Mouse (Mus musculus) kidney, adult 18-20 months (tissue): Measurements from ENCODE around the gene Wdr74.

Experiments used
- DNase-seq: peaks from one replicate; pipeline ENCODE4 v3.0.0; 2021

Gene Wdr74

DNA sequence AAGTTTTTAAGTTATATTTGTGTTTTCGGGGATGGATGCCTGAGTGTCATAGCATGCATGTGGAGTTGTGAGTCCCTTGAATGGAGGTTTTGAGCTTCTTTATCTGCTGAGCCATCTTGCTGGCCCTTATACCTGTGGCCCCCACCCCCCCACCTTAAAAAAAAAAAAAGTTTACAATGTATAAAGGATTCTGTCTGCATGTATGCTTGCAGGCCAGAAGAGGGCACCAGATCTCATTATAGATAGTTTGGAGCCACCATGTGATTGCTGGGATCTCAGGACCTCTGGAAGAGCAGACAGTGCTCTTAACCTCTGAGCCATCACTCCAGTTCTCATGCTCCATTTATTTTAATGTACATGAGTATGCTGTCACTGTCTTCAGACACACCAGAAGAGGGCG lies 11.7 kb downstream of the Wdr74 start:
- DNase-seq: no peak

DNA sequence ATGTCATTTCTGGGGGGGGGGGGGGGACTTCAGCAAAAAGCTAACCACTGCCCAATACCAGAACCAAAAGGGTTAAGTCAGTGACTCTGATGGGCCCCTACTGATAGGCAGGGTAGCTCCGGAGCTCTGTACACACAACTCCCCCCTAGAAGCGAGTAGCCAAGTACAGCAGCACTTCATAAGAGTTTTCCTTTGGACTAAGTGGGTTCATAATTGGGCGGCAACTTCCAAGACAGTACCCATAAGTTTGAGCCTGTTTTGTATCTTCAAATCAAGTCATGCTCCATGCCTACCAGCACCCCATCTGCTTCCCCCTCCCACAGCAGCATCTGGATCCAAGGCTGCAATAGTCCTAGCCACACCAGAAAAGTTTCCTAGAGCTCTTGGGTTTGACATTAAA lies 20.0 kb downstream of the Wdr74 start:
- DNase-seq: no peak

DNA sequence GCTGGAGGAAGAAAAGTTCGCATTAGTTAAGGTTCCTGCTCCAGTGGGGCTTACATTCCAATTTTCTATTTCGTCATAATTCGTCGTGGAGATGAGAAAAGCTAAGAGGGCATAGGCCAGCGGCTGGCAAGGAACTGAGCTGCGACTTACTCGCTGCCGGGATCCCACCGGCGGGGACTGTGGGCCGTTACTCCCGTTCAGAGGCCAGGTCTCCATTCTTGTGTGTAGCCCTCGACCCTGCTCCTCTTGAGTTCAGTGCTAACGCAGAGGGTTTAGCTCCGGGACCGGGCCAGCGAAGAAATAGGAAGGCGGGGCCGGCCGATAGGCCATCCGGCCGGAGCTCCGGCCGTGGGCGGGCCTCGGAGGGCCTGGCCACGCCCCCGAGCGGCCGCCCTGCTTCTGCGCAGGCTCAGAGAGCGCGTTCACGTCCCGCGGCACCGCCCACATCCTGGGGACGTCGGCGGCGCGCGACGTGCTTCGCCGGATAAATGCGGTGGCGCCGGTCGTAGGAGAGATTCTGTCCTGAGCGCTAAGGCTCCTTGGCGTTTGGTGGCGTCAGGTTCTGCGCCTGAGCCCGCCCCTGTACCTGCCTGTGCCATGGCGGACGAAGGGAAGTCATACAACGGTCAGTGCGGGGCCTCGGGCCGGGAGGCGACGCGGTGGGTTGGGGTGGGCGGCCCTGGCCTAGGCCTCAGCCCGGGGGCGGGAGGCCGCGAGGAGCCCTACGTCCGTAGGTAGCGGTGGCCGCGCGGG lies 21.2 kb downstream of the Wdr74 start, which contains the start of gene Nxf1:
Gene Nxf1 (plus strand): TSS at position 439 of the 753 bp plus-strand sequence.
- DNase-seq: peak; percentile 94

DNA sequence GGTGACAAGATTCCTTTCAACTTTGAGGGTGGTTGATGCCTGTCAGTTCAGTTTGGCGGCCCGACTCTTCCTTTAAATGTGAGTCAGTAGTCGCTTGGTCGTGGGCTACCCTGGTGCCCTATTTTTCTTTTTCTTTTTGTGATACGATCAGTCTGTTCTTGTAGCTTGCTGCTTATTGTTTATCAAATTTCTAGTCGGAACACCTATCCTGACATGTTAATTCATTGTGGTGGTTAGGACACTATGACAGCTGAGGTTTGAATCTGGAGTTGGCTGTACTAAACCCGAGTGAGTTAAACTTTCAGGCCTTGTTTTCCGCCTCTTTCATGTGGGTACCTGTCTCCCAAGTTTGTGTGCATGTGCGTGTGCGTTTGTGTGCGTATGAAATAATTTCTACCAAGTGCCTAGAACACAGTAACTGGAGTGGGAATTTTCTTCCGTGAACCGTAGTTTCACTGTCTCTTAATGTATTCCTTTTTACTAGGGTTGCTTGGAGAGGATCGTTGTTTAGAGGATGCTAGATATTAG lies 21.9 kb downstream of the Wdr74 start:
- no peak for DNase-seq

- no peak for DNase-seq
These were observed 23.3 kb downstream of the Wdr74 start for GRCm38 (mm10) chr19:8758899-8759298.

GRCm38 (mm10) chr19:8760757-8761156 lies 25.1 kb downstream of the Wdr74 start:
- no peak for DNase-seq

DNA sequence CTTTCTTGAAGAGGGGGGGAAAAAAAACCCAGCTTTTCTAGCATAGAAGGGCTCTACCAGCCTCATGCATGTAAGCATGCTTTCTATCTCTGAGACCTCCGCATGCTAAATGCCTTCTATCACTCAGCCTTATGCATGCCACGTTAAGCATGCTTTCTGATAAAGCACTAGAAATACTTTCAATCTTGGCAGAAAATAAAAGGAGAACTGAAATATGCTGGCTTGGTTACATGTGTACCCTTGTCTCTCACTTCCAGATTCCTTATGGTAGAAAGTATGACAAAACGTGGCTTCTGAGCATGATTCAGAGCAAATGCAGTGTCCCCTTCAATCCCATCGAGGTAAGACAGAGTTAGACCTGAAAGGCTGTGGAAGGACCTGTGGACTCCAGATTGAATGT lies 27.6 kb downstream of the Wdr74 start:
- no peak for DNase-seq

DNA sequence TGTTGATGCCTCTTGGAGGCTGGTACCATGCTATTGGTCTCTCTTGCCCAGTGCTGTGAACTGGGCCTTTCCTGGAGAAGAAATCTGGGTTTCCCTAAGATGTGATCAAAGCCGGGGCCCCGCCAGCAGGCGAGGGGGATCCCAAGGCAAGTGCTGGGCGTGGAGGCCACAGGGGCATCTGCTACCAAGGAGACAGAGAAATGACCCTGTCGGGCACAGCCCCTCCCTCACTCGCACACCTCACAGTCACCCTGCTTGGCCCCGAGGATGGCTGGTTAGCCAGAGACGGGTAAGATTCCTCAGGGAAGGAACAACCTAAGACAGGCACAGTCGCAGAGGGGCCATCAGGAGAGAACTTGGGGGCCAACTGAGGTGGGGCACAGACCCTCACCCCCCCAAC lies 29.9 kb downstream of the Wdr74 start:
- no peak for DNase-seq

DNA sequence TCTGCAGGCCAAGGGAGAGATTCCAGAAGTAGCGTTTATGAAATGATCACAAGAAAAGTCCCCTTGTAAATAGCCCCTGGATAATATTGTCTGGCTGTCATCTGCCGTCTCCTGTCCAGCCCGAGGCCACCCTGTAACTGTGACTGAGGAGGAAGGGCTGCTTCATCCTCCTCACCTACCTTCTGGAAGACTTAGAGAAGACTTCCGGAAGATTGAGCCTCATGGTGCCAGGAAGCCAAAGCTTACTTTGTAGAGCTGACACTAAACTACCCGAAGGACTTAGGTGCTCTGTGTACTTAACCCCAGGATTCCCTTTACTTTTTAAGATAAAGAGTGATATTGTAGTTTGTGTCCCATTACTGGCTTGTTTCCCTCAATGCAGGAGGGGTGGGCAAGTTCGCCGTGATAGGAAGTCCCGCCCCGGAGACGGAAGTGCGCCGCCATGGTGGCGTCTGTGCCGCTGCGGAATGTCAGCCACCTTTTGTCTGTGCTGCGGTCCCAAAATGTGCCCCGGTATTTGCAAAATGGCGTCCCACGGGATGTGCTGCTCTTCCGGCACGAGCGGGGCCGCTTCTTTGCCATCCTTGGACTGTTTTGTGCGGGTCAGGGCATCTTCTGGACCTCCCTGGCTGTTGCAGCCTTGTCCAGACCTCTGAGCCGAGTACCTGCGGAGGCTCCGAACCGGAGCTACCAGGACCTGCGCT lies 35.1 kb downstream of the Wdr74 start, which contains the start of gene Tmem223:
Gene Tmem223 (plus strand): TSS at position 430 of the 704 bp plus-strand sequence.
- peak; percentile 83 for DNase-seq

DNA sequence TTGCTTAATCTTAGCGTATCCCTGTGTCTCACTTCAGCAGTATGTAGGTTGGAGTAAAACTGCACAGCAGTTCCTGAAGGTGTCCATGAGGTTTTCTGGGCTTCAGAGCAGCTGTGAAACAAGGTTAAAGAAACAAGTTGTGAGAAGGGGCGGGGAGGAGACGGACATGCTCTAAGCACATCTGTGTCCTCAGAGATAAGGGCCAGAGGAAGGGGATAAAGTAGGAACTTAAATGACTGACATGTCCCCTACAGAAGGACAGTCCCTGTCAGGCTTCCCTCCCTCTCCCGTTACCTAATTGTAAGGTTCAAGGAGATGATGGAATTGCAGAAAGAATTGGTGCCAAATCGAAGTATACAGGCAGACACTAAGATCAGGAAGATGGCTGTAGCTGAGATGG lies 37.4 kb downstream of the Wdr74 start:
- no peak for DNase-seq

- DNase-seq: no peak
These were observed 37.8 kb downstream of the Wdr74 start for GRCm38 (mm10) chr19:8773409-8773808.

- DNase-seq: peak; percentile 98
These were observed 38.6 kb downstream of the Wdr74 start, which contains the start of gene Tmem179b for GRCm38 (mm10) chr19:8774086-8774835. Tmem179b (minus strand) TSS chr19:8774467.

GRCm38 (mm10) chr19:8774951-8775421 lies 39.4 kb downstream of the Wdr74 start:
- no peak for DNase-seq

GRCm38 (mm10) chr19:8786008-8786781 lies 50.6 kb downstream of the Wdr74 start, which contains the start of gene Taf6l:
Taf6l (minus strand) TSS chr19:8786417.
- DNase-seq: peak; percentile 92

DNA sequence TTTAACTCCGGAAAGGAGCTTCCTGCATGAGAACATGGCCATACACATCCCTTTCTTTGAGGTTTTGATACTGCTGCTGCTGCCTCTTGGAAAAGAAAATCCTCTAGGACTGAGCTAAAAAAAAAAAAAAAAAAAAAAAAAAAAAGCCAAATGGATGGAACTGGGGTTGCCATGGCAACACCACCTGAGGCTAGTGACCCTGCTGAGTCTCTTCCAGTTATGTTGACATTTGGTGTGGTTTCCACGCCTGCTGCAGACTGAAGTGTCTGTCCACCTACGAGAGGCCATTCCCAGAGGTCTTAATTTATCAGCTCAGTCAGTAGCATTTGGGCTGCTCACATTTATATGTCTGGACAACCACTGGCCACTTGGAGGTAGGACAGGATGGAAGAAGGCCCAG lies 52.9 kb downstream of the Wdr74 start:
- no peak for DNase-seq

DNA sequence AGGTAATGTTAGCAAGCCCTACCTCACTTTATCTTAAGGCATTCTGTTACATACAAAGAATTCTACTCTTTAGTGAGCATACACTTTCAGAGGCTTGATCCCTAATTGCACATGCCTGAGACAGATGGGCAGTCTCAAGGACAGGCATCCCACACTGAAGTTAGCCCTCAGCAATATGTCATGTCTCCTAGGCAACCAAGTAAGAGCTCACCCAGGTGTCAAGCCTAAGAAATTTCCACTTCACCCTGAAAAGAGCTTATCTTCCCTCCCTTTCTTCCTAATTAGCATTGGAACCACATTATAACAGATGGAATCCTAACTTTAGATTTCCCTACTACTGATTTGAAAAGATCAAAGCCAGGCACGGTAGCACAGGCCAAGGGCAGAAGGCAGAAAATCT lies 53.5 kb downstream of the Wdr74 start:
- DNase-seq: no peak

GRCm38 (mm10) chr19:8790171-8790570 lies 54.5 kb downstream of the Wdr74 start:
- DNase-seq: no peak
